Mouse (Mus musculus): Measurements from ENCODE around the gene Atf7ip. TPM values are rescaled to one million over a fixed set of nuclear protein-coding genes. Genes with fewer than 3 reads are reported as not detected.
"Not testable (repeated sequence)": the region's sequence is repeated elsewhere in the genome, so short reads cannot be mapped to it uniquely, and the experiment has no call there.

Atf7ip gene
- polyA plus RNA-seq (2015; fragmentation: Nextera tagmentation; extraction: Ambion mirVana), result 41.2 and 43.6 TPM in 2 replicates

DNA sequence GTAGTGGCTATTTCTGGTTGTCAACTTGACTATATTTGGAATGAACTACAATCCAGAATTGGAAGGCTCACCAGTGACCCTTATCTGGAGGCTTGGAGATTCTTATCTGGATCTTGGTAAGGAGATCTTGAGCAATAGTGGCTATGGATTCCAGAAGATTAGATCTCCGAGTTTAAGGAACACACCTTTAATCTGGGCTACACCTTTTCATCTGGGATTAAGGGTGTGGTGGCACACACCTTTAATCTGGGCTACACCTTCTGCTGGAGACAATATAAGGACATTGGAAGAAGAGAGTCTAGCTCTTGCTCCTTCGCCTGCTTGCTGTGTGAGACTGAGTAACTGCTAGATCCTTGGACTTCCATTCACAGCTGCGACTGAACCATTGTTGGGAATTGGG is at the start of gene Atf7ip:
TSS of gene Atf7ip (plus strand) at position 301 of the 400 bp plus-strand sequence.
- ATAC-seq (ENCODE audit: low read depth); H3K27me3 ChIP-seq (ENCODE audit: control insufficient read depth, insufficient read depth, low read depth, low read length); H3K4me2 ChIP-seq (ENCODE audit: low read depth, low read length); H3K9me3 ChIP-seq (ENCODE audit: control insufficient read depth, low read length); H3K9ac ChIP-seq (ENCODE audit: low read length); H3K4me1 ChIP-seq (replicated peaks; ENCODE audit: control insufficient read depth, insufficient read depth, low read length); H3K27ac ChIP-seq (ENCODE audit: low read length); H3K4me3 ChIP-seq (ENCODE audit: low read length); H3K36me3 ChIP-seq (ENCODE audit: control insufficient read depth, insufficient read depth, low read length): not testable (repeated sequence)
- 47% methylated on average over 1 of the region's 3 CpGs for WGBS

DNA sequence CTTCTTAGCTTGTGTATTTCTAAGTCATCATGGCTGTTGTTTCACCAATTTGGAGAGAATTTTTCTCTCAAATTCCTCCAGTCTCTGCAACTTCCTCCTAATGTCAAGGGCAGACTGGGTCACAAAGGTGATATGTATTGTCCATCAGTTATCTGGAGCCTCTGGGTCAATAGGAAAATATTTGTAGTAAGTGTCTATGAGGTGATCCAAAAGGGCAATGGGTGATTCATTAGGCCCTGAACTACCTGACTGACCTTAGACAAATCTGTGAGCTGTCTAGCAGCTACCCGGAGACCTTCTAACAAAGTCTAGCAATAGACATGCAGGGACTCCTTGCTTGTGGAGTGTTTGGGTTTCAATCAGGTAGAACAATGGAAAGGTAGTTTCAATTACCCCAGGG is 49.7 kb upstream of the Atf7ip start:
- ATAC-seq (ENCODE audit: low read depth), result no peak
- Histone ChIP-seq H3K4me1 (replicated peaks; ENCODE audit: control insufficient read depth, insufficient read depth, low read length) (0 out of 2 replicates have a peak, but pooled peaks cover 4% of the 10 kb centered on the region), H3K9me3 (ENCODE audit: control insufficient read depth, low read length) (no peaks in the 10 kb centered on the region), H3K4me3 (ENCODE audit: low read length) (no peak overlapping the region), H3K36me3 (ENCODE audit: control insufficient read depth, insufficient read depth, low read length) (no peaks in the 10 kb centered on the region), H3K27ac (ENCODE audit: low read length) (no peak overlapping the region), H3K4me2 (ENCODE audit: low read depth, low read length) (no peak overlapping the region), H3K27me3 (ENCODE audit: control insufficient read depth, insufficient read depth, low read depth, low read length) (no peaks in the 10 kb centered on the region), H3K9ac (ENCODE audit: low read length) (no peak overlapping the region)
- 75% methylated on average over 1 of the region's 1 CpGs for WGBS

DNA sequence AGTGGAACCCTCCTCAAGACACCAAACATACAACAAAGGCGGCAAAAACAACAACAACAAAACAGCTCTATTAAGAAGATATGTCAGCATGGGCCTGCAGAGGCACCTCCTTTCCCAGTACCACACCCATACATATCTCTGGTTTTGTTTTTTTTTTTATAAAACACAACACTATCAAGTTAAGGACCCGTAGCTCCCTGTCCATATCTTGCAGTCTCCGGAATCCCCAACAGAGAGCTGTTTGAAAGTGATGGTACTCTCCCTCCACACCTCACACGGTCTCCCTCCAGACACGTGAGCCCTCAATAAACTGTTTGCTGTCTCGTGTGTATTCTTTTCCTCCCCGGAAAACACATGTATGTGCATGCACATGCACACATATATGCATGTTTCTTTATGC is 46.8 kb upstream of the Atf7ip start:
- Histone ChIP-seq H3K4me3 (ENCODE audit: low read length) (no peak overlapping the region), H3K4me1 (replicated peaks; ENCODE audit: control insufficient read depth, insufficient read depth, low read length) (peaks cover 8% of the 10 kb centered on the region; the same call in 1 of the 2 replicates), H3K9me3 (ENCODE audit: control insufficient read depth, low read length) (no peaks in the 10 kb centered on the region), H3K9ac (ENCODE audit: low read length) (no peak overlapping the region), H3K27ac (ENCODE audit: low read length) (no peak overlapping the region), H3K4me2 (ENCODE audit: low read depth, low read length) (no peak overlapping the region), H3K36me3 (ENCODE audit: control insufficient read depth, insufficient read depth, low read length) (no peaks in the 10 kb centered on the region), H3K27me3 (ENCODE audit: control insufficient read depth, insufficient read depth, low read depth, low read length) (no peaks in the 10 kb centered on the region)
- ATAC-seq (ENCODE audit: low read depth), result no peak
- 67% methylated on average over 7 of the region's 7 CpGs for WGBS

DNA sequence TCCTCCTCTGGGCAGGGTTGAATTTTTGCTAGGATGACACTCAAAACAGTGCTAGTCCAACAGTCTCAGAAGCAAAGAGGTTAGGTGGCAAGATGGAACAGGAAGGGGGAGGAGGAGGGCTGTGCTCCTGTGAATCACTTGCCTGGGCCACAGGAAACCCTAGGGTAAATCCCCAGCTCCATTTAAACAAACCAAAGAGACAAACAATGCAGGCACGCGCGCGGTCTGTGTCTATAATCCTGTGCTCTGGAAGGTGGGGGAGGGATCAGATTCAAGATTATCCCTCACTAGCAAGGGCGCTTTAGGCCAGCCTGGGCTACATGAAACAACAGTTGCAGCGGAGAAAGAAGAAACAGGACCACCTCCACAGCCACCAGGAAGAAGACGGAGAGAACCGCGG is 42.5 kb upstream of the Atf7ip start:
- Histone ChIP-seq H3K4me3 (ENCODE audit: low read length) (no peak overlapping the region), H3K4me2 (ENCODE audit: low read depth, low read length) (no peak overlapping the region), H3K27ac (ENCODE audit: low read length) (peak overlapping the region; percentile 56), H3K9me3 (ENCODE audit: control insufficient read depth, low read length) (no peaks in the 10 kb centered on the region), H3K36me3 (ENCODE audit: control insufficient read depth, insufficient read depth, low read length) (no peaks in the 10 kb centered on the region), H3K27me3 (ENCODE audit: control insufficient read depth, insufficient read depth, low read depth, low read length) (no peaks in the 10 kb centered on the region), H3K9ac (ENCODE audit: low read length) (no peak overlapping the region), H3K4me1 (replicated peaks; ENCODE audit: control insufficient read depth, insufficient read depth, low read length) (peaks cover 33% of the 10 kb centered on the region)
- ATAC-seq (ENCODE audit: low read depth), result no peak
- 65% methylated on average over 9 of the region's 9 CpGs for WGBS

DNA sequence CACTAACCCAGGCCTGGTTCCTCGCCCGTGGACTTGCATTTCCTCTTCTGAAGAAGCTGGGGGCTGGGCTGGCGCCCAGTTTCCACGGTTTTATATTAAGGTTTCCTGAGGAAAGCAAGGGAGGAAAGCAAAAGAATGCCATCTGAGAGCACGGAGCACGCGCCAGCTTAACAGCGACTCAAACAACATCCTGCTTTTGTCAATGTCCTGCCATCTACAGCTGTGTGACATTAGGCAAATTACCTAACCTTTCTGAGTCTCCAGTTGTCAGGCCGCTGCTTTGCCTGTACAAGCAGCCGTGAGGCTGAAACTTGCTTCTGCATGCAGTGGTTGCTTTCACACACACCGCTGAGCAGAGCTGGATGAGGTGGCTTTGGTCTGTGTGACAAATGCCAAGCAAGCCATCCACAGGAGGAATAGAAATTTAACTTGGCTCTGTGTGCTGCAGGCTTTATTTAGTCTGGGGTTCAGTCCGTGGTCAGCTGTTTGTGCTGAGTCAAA is 41.8 kb upstream of the Atf7ip start:
- Histone ChIP-seq H3K4me1 (replicated peaks; ENCODE audit: control insufficient read depth, insufficient read depth, low read length) (peaks cover 38% of the 10 kb centered on the region), H3K9ac (ENCODE audit: low read length) (0 out of 2 replicates have a peak overlapping the region, but pooled peaks have one; percentile 17), H3K27ac (ENCODE audit: low read length) (peak overlapping the region; percentile 58), H3K9me3 (ENCODE audit: control insufficient read depth, low read length) (no peaks in the 10 kb centered on the region), H3K27me3 (ENCODE audit: control insufficient read depth, insufficient read depth, low read depth, low read length) (no peaks in the 10 kb centered on the region), H3K36me3 (ENCODE audit: control insufficient read depth, insufficient read depth, low read length) (no peaks in the 10 kb centered on the region), H3K4me3 (ENCODE audit: low read length) (no peak overlapping the region), H3K4me2 (ENCODE audit: low read depth, low read length) (no peak overlapping the region)
- 42% methylated on average over 12 of the region's 12 CpGs for WGBS
- ATAC-seq (ENCODE audit: low read depth), result no peak

DNA sequence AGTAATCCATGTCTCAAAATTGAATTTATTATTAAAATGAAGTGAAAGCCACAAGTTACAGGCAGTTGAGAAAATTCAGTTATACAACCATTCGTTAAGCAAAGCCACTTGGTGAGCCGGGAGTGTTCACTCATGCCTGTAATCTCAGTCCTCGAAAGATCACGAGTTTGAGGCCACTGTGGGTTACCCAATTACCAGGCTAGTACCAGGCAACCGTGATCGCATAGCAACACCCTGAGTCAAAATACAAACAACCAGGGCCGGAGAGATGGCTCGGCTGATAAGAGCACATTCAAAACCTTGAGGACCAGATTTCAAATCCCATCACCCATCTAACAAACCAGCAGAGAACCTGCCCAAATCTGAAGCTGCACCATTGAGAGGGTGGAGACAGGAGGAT is 40.9 kb upstream of the Atf7ip start:
- H3K27ac ChIP-seq (ENCODE audit: low read length), result no peak overlapping the region
- no peak for ATAC-seq (ENCODE audit: low read depth)
- H3K9ac ChIP-seq (ENCODE audit: low read length), result no peak overlapping the region
- H3K4me2 ChIP-seq (ENCODE audit: low read depth, low read length), result no peak overlapping the region
- no peak overlapping the region for H3K4me3 ChIP-seq (ENCODE audit: low read length)
- H3K9me3 ChIP-seq (ENCODE audit: control insufficient read depth, low read length), result no peaks in the 10 kb centered on the region
- H3K27me3 ChIP-seq (ENCODE audit: control insufficient read depth, insufficient read depth, low read depth, low read length), result no peaks in the 10 kb centered on the region
- no peaks in the 10 kb centered on the region for H3K36me3 ChIP-seq (ENCODE audit: control insufficient read depth, insufficient read depth, low read length)
- 67% methylated on average over 8 of the region's 8 CpGs for WGBS
- peaks cover 46% of the 10 kb centered on the region for H3K4me1 ChIP-seq (replicated peaks; ENCODE audit: control insufficient read depth, insufficient read depth, low read length)

DNA sequence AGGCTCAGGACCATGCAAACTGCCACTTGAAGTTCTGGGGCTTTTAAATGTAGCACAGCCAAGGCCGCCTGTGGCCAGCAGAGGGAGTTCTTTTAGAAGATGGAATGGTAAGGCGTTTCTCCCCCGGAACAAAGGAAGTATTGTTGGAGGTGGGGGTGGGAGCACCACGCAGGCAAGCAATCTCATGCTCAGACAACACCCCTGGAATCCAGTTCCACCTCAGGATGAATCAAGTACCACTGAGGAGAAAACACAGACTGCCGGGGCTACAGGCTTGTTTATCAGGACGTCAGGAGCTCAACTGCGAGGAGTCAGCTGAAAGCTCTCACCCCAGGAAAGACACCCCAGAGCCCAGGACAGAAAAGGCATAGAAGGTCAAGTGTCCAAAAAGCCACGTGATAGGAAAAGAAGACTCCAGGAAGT is 40.0 kb upstream of the Atf7ip start:
- 0 out of 2 replicates have a peak overlapping the region, but pooled peaks have one; percentile 7 for H3K4me2 ChIP-seq (ENCODE audit: low read depth, low read length)
- H3K27me3 ChIP-seq (ENCODE audit: control insufficient read depth, insufficient read depth, low read depth, low read length), result no peaks in the 10 kb centered on the region
- H3K4me1 ChIP-seq (replicated peaks; ENCODE audit: control insufficient read depth, insufficient read depth, low read length), result peaks cover 54% of the 10 kb centered on the region
- peak overlapping the region; percentile 99 for H3K27ac ChIP-seq (ENCODE audit: low read length)
- no peaks in the 10 kb centered on the region for H3K36me3 ChIP-seq (ENCODE audit: control insufficient read depth, insufficient read depth, low read length)
- H3K9me3 ChIP-seq (ENCODE audit: control insufficient read depth, low read length), result no peaks in the 10 kb centered on the region
- H3K9ac ChIP-seq (ENCODE audit: low read length), result 0 out of 2 replicates have a peak overlapping the region, but pooled peaks have one; percentile 26
- H3K4me3 ChIP-seq (ENCODE audit: low read length), result no peak overlapping the region
- no peak for ATAC-seq (ENCODE audit: low read depth)
- WGBS, result 21% methylated on average over 8 of the region's 8 CpGs

DNA sequence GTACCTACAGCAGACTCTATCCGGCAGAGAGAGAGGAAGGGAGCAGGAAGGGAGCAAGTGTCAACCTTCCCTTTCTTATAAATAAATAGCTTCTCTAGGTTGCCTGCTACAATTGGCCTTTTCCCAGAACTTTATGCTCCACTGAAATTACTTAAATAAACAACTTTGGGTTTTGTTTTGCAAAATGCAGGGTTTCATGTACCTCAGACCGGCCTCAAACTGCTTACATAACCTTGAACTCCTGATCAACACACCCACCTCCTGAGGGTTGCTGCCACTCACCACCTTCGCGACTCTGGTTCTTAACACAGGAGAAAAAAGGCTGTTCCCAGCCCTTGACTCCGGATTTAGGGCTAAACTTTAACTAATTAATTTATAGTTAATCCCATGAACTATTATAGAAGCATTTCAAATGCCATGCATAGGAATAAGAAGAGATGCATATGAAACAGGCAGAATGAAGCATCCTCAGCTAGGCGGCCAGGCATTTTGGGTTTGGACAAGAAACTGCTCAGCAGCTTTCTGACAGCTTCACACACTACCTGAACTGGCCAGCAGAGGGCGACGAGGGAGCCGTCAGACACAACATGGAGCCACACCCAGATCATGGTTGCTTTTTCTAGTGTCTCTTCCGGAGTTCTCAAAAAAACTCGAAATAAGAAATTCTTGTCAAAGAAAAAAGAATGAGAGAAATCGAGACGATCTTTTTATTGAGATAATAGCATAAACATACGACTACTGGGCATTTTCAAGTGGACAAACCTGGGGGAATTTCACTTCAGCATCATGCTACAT is 38.8 kb upstream of the Atf7ip start:
- ATAC-seq (ENCODE audit: low read depth), result no peak
- no peak overlapping the region for H3K4me2 ChIP-seq (ENCODE audit: low read depth, low read length)
- 39% methylated on average over 14 of the region's 14 CpGs for WGBS
- no peaks in the 10 kb centered on the region for H3K9me3 ChIP-seq (ENCODE audit: control insufficient read depth, low read length)
- H3K4me3 ChIP-seq (ENCODE audit: low read length), result 0 out of 2 replicates have a peak overlapping the region, but pooled peaks have one; percentile 2
- no peaks in the 10 kb centered on the region for H3K36me3 ChIP-seq (ENCODE audit: control insufficient read depth, insufficient read depth, low read length)
- peak overlapping the region; percentile 35; the same call in 1 of the 2 replicates for H3K9ac ChIP-seq (ENCODE audit: low read length)
- H3K4me1 ChIP-seq (replicated peaks; ENCODE audit: control insufficient read depth, insufficient read depth, low read length), result peaks cover 61% of the 10 kb centered on the region
- no peaks in the 10 kb centered on the region for H3K27me3 ChIP-seq (ENCODE audit: control insufficient read depth, insufficient read depth, low read depth, low read length)
- peak overlapping the region; percentile 99 for H3K27ac ChIP-seq (ENCODE audit: low read length)

DNA sequence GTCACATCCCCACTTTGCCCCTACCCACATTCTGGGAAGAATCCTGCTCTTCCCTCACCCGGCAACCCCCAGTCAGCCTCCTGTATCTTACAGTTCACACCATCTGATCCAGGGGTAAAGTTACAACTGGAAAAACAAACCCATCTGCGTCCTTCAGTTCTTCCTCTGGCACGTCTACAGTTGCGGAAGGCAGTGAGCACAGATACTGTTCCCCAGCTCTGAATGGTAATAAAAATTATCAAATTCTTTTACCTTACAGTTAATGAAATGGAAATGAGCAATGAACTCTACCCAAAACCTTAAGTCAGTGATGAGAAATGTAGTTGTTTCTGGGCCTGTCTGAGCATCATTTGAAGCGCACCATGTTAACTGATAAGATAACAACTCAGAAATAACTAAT is 38.1 kb upstream of the Atf7ip start:
- Histone ChIP-seq H3K4me2 (ENCODE audit: low read depth, low read length) (peak overlapping the region; percentile 11; the same call in 1 of the 2 replicates), H3K27me3 (ENCODE audit: control insufficient read depth, insufficient read depth, low read depth, low read length) (no peaks in the 10 kb centered on the region), H3K9ac (ENCODE audit: low read length) (peak overlapping the region; percentile 35; the same call in 1 of the 2 replicates), H3K36me3 (ENCODE audit: control insufficient read depth, insufficient read depth, low read length) (no peaks in the 10 kb centered on the region), H3K4me3 (ENCODE audit: low read length) (0 out of 2 replicates have a peak overlapping the region, but pooled peaks have one; percentile 2), H3K4me1 (replicated peaks; ENCODE audit: control insufficient read depth, insufficient read depth, low read length) (peaks cover 61% of the 10 kb centered on the region), H3K9me3 (ENCODE audit: control insufficient read depth, low read length) (no peaks in the 10 kb centered on the region), H3K27ac (ENCODE audit: low read length) (peak overlapping the region; percentile 99)
- 30% methylated on average over 5 of the region's 5 CpGs for WGBS
- no peak for ATAC-seq (ENCODE audit: low read depth)

Measured in lung, embryonic 16.5 days (tissue).